Mouse (Mus musculus): ENCODE data around the gene Gm10570. TPM values are rescaled to one million over a fixed set of nuclear protein-coding genes. Genes with fewer than 3 reads are reported as not detected.

Gene Gm10570
- polyA plus RNA-seq, 1 experiment = not detected

- H3K4me3 ChIP-seq (replicated peaks; ENCODE audit: control insufficient read depth, low read depth, low read length) = no peak overlapping the region
- WGBS = 42% methylated on average over 3 of the region's 3 CpGs
- H3K4me1 ChIP-seq (ENCODE audit: control insufficient read depth, insufficient read depth, low read length) = no peaks in the 10 kb centered on the region; the same call in 1 of the 2 replicates
- TF ChIP-seq POLR2A (IDR thresholded peaks at IDR 0.05; ENCODE audit: borderline replicate concordance, control insufficient read depth, low read depth, low read length) (no peak), CTCF (IDR thresholded peaks at IDR 0.05; ENCODE audit: control insufficient read depth, insufficient read depth, low read length) (no peak)
- H3K27ac ChIP-seq (ENCODE audit: control insufficient read depth, insufficient read depth, low read depth, low read length, poor library complexity) = no peak overlapping the region
These were observed 18.6 kb downstream of the Gm10570 start for GRCm38 (mm10) chr4:130289824-130290223.

GRCm38 (mm10) chr4:130286531-130286930 is 21.9 kb downstream of the Gm10570 start:
- Histone ChIP-seq H3K27ac (ENCODE audit: control insufficient read depth, insufficient read depth, low read depth, low read length, poor library complexity) (no peak overlapping the region), H3K4me3 (replicated peaks; ENCODE audit: control insufficient read depth, low read depth, low read length) (no peak overlapping the region), H3K4me1 (ENCODE audit: control insufficient read depth, insufficient read depth, low read length) (peaks cover 4% of the 10 kb centered on the region)
- WGBS = 48% methylated on average over 3 of the region's 3 CpGs
- no peak for TF ChIP-seq POLR2A (IDR thresholded peaks at IDR 0.05; ENCODE audit: borderline replicate concordance, control insufficient read depth, low read depth, low read length)
- no peak for TF ChIP-seq CTCF (IDR thresholded peaks at IDR 0.05; ENCODE audit: control insufficient read depth, insufficient read depth, low read length)

GRCm38 (mm10) chr4:130283826-130284225 is 24.6 kb downstream of the Gm10570 start:
- TF ChIP-seq CTCF (IDR thresholded peaks at IDR 0.05; ENCODE audit: control insufficient read depth, insufficient read depth, low read length) (no peak), POLR2A (IDR thresholded peaks at IDR 0.05; ENCODE audit: borderline replicate concordance, control insufficient read depth, low read depth, low read length) (no peak)
- no peak overlapping the region for H3K4me3 ChIP-seq (replicated peaks; ENCODE audit: control insufficient read depth, low read depth, low read length)
- H3K27ac ChIP-seq (ENCODE audit: control insufficient read depth, insufficient read depth, low read depth, low read length, poor library complexity) = no peak overlapping the region
- peaks cover 4% of the 10 kb centered on the region for H3K4me1 ChIP-seq (ENCODE audit: control insufficient read depth, insufficient read depth, low read length)
- 4% methylated on average over 9 of the region's 9 CpGs for WGBS

- 65% methylated on average over 5 of the region's 5 CpGs for WGBS
- TF ChIP-seq CTCF (IDR thresholded peaks at IDR 0.05; ENCODE audit: control insufficient read depth, insufficient read depth, low read length) (no peak), POLR2A (IDR thresholded peaks at IDR 0.05; ENCODE audit: borderline replicate concordance, control insufficient read depth, low read depth, low read length) (no peak)
- Histone ChIP-seq H3K4me1 (ENCODE audit: control insufficient read depth, insufficient read depth, low read length) (peaks cover 4% of the 10 kb centered on the region), H3K27ac (ENCODE audit: control insufficient read depth, insufficient read depth, low read depth, low read length, poor library complexity) (no peak overlapping the region), H3K4me3 (replicated peaks; ENCODE audit: control insufficient read depth, low read depth, low read length) (no peak overlapping the region)
These were observed 25.6 kb downstream of the Gm10570 start for GRCm38 (mm10) chr4:130282856-130283255.

- TF ChIP-seq POLR2A (IDR thresholded peaks at IDR 0.05; ENCODE audit: borderline replicate concordance, control insufficient read depth, low read depth, low read length) = no peak
- TF ChIP-seq CTCF (IDR thresholded peaks at IDR 0.05; ENCODE audit: control insufficient read depth, insufficient read depth, low read length) = no peak
- no peak within 1 kb of the TSS for H3K27ac ChIP-seq (ENCODE audit: control insufficient read depth, insufficient read depth, low read depth, low read length, poor library complexity)
- 66% methylated on average over 2 of the region's 2 CpGs for WGBS
- no peak within 1 kb of the TSS for H3K4me3 ChIP-seq (replicated peaks; ENCODE audit: control insufficient read depth, low read depth, low read length)
- peaks cover 4% of the 10 kb centered on the region for H3K4me1 ChIP-seq (ENCODE audit: control insufficient read depth, insufficient read depth, low read length)
These were observed 29.4 kb downstream of the Gm10570 start, which contains the start of gene Serinc2 for GRCm38 (mm10) chr4:130279105-130279504. Gene Serinc2, minus strand, starts transcription at chr4:130279205.

GRCm38 (mm10) chr4:130276573-130277176 is 31.8 kb downstream of the Gm10570 start:
- WGBS = 25% methylated on average over 7 of the region's 7 CpGs
- Histone ChIP-seq H3K4me3 (replicated peaks; ENCODE audit: control insufficient read depth, low read depth, low read length) (no peak overlapping the region), H3K27ac (ENCODE audit: control insufficient read depth, insufficient read depth, low read depth, low read length, poor library complexity) (no peak overlapping the region), H3K4me1 (ENCODE audit: control insufficient read depth, insufficient read depth, low read length) (no peaks in the 10 kb centered on the region)
- no peak for TF ChIP-seq CTCF (IDR thresholded peaks at IDR 0.05; ENCODE audit: control insufficient read depth, insufficient read depth, low read length)
- no peak for TF ChIP-seq POLR2A (IDR thresholded peaks at IDR 0.05; ENCODE audit: borderline replicate concordance, control insufficient read depth, low read depth, low read length)

GRCm38 (mm10) chr4:130275823-130276105 is 32.7 kb downstream of the Gm10570 start:
- H3K4me1 ChIP-seq (ENCODE audit: control insufficient read depth, insufficient read depth, low read length) = no peaks in the 10 kb centered on the region
- TF ChIP-seq CTCF (IDR thresholded peaks at IDR 0.05; ENCODE audit: control insufficient read depth, insufficient read depth, low read length) (no peak), POLR2A (IDR thresholded peaks at IDR 0.05; ENCODE audit: borderline replicate concordance, control insufficient read depth, low read depth, low read length) (no peak)
- no peak overlapping the region for H3K4me3 ChIP-seq (replicated peaks; ENCODE audit: control insufficient read depth, low read depth, low read length)
- 58% methylated on average over 5 of the region's 5 CpGs for WGBS
- no peak overlapping the region for H3K27ac ChIP-seq (ENCODE audit: control insufficient read depth, insufficient read depth, low read depth, low read length, poor library complexity)

GRCm38 (mm10) chr4:130275016-130275822 is 33.3 kb downstream of the Gm10570 start:
- no peak overlapping the region for H3K4me3 ChIP-seq (replicated peaks; ENCODE audit: control insufficient read depth, low read depth, low read length)

More at GRCm38 (mm10) chr4:130275016-130275822, 33.3 kb downstream of the Gm10570 start:
- WGBS = 5% methylated on average over 62 of the region's 62 CpGs
- H3K4me1 ChIP-seq (ENCODE audit: control insufficient read depth, insufficient read depth, low read length) = no peaks in the 10 kb centered on the region
- no peak for TF ChIP-seq POLR2A (IDR thresholded peaks at IDR 0.05; ENCODE audit: borderline replicate concordance, control insufficient read depth, low read depth, low read length)
- TF ChIP-seq CTCF (IDR thresholded peaks at IDR 0.05; ENCODE audit: control insufficient read depth, insufficient read depth, low read length) = no peak
- H3K27ac ChIP-seq (ENCODE audit: control insufficient read depth, insufficient read depth, low read depth, low read length, poor library complexity) = no peak overlapping the region

Measured in bone marrow, adult 2 months (tissue).